Mouse (Mus musculus) kidney, embryonic 16.5 days (tissue): ENCODE data around the gene Ccdc33. TPM values are rescaled to one million over a fixed set of nuclear protein-coding genes. Genes with fewer than 3 reads are reported as not detected.

Experiments used
- ATAC-seq: fragments of 200-750 bp; cut with Nextera tagmentation; 2 replicates; pipeline ENCODE4 v1.8.0; 2017; ENCODE audit warnings: moderate TSS enrichment; ENCODE audit not compliant: low FRiP score, low TSS enrichment
- H3K27ac ChIP-seq: fragments of 300-500 bp; sonication (generic); 2 replicates; pipeline ENCODE4 v1.5.1; 2014; ENCODE audit warnings: low read length
- H3K27me3 ChIP-seq: fragments of 300-500 bp; sonication (generic); 2 replicates; pipeline ENCODE4 v1.6.1; 2014; ENCODE audit warnings: low read length, control low read depth, mixed read lengths; ENCODE audit not compliant: insufficient read depth
- H3K36me3 ChIP-seq: fragments of 300-500 bp; sonication (generic); 2 replicates; pipeline ENCODE4 v1.6.1; 2014; ENCODE audit warnings: low read length, control low read depth, mixed read lengths; ENCODE audit not compliant: insufficient read depth
- H3K4me1 ChIP-seq: fragments of 300-500 bp; sonication (generic); 2 replicates; pipeline ENCODE4 v1.6.1; 2014; ENCODE audit warnings: low read length, control low read depth, mixed read lengths; ENCODE audit not compliant: insufficient read depth
- H3K4me2 ChIP-seq: fragments of 300-500 bp; sonication (generic); replicated peaks from 2 replicates; pipeline ENCODE4 v1.6.1; 2014; ENCODE audit warnings: low read depth, low read length
- H3K4me3 ChIP-seq: fragments of 300-500 bp; sonication (generic); 2 replicates; pipeline ENCODE4 v1.5.1; 2014; ENCODE audit warnings: mild to moderate bottlenecking, low read length
- H3K9ac ChIP-seq: fragments of 300-500 bp; sonication (generic); replicated peaks from 2 replicates; pipeline ENCODE4 v1.6.1; 2014; ENCODE audit warnings: low read length
- H3K9me3 ChIP-seq: fragments of 300-500 bp; sonication (generic); 2 replicates; pipeline ENCODE4 v1.6.1; 2016; ENCODE audit warnings: low read length, control low read depth
- WGBS: fragments of 180-500 bp; shearing (Covaris S2); extraction: QIAGEN DNeasy Blood & Tissue Kit; methylation state at CpG from one replicate; pipeline ENCODE4 v1.1.7; 2014; 5-methylcytosine and 5-hydroxymethylcytosine counted together
- polyA plus RNA-seq: library from polyadenylated mRNA; unstranded; fragments of >200 nt; fragmentation: Nextera tagmentation; extraction: Ambion mirVana; gene quantifications from 2 replicates; pipeline ENCODE4 v1.2.1, GENCODE M21; 2015

Gene Ccdc33
- polyA plus RNA-seq, 1 experiment from 2014 or later = 0.21 TPM

GRCm38 (mm10) chr9:58031895-58032294, 86.7 kb downstream of the Ccdc33 start:
- no peaks in the 10 kb centered on the region for H3K9me3 ChIP-seq
- no peak overlapping the region for H3K4me2 ChIP-seq
- no peaks in the 10 kb centered on the region for H3K4me1 ChIP-seq
- no peak for ATAC-seq
- no peaks in the 10 kb centered on the region for H3K36me3 ChIP-seq
- H3K27me3 ChIP-seq = no peaks in the 10 kb centered on the region; the same call in 1 of the 2 replicates
- no peak overlapping the region for H3K4me3 ChIP-seq
- no peak overlapping the region for H3K27ac ChIP-seq
- no peak overlapping the region for H3K9ac ChIP-seq
- 65% methylated on average over 5 of the region's 5 CpGs for WGBS

GRCm38 (mm10) chr9:58029635-58030034, 89.0 kb downstream of the Ccdc33 start:
- no peak overlapping the region for H3K4me3 ChIP-seq
- H3K27ac ChIP-seq = no peak overlapping the region
- H3K27me3 ChIP-seq = no peaks in the 10 kb centered on the region
- ATAC-seq = no peak
- no peak overlapping the region for H3K4me2 ChIP-seq
- WGBS = 81% methylated on average over 6 of the region's 6 CpGs
- no peaks in the 10 kb centered on the region for H3K4me1 ChIP-seq
- no peaks in the 10 kb centered on the region for H3K9me3 ChIP-seq
- no peaks in the 10 kb centered on the region for H3K36me3 ChIP-seq
- H3K9ac ChIP-seq = no peak overlapping the region

DNA sequence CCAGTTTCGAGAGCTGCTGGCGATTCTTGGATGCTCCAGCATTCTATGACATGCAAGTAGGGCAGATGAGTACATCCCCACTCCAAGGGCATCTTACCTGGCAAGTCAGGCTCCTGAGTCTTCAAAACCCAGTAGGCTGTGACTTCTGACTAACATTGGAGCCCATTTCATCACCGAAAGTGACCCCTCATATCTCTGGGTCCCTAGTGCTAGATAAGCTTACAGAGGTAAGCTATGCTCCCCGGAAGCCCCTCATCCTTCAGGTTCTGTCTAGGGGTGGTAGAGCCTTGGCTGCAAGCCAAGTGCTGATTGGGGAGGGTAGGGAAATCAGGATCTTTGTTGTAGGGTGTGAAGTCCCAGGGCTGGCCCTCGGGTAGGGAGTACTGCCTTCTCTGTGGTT, 89.8 kb downstream of the Ccdc33 start:
- ATAC-seq = no peak
- Histone ChIP-seq H3K9me3 (no peaks in the 10 kb centered on the region), H3K27me3 (no peaks in the 10 kb centered on the region), H3K36me3 (no peaks in the 10 kb centered on the region), H3K4me2 (no peak overlapping the region), H3K4me3 (no peak overlapping the region), H3K27ac (no peak overlapping the region), H3K4me1 (no peaks in the 10 kb centered on the region), H3K9ac (no peak overlapping the region)
- WGBS = 67% methylated on average over 5 of the region's 5 CpGs

DNA sequence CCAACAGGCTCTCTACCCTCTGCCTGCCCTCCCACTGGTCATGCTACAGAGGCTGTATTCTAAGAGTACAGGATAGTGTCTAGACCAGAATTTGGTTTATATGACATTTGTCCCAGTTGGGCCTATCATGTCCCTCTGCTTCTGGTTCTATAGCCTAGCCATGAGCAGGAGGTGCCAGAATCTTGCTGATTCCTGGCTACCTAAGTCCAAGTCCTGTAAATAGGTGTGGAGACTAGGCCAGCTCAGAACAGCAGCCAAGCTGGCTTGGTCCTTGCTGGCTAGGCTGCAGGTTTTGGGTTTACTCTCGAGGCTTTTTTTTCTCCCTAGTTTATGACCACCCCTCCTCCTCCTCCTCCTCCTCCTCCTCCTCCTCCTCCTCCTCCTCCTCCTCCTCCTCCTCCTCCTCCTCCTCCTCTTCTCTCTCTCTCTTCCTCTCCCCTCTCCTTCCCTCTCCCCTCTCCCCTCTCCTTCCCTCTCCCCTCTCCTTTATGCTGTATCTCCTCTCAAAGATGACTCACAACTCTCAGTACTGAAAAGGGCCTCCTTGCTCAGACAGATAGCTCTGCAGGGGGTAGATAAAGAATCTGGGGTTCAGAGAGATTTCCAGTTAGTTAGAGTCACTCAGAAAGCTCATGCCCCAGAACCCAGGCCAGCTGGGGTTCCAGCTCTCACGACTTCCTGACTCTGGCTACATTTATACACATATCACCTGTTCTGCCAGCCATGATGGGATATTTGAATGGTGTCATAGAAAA, 91.0 kb downstream of the Ccdc33 start:
- ATAC-seq = no peak
- no peak overlapping the region for H3K4me3 ChIP-seq
- no peaks in the 10 kb centered on the region for H3K36me3 ChIP-seq
- H3K4me2 ChIP-seq = no peak overlapping the region
- no peak overlapping the region for H3K9ac ChIP-seq
- H3K4me1 ChIP-seq = no peaks in the 10 kb centered on the region
- 33% methylated on average over 2 of the region's 2 CpGs for WGBS
- H3K27ac ChIP-seq = no peak overlapping the region
- no peaks in the 10 kb centered on the region for H3K9me3 ChIP-seq
- H3K27me3 ChIP-seq = no peaks in the 10 kb centered on the region

DNA sequence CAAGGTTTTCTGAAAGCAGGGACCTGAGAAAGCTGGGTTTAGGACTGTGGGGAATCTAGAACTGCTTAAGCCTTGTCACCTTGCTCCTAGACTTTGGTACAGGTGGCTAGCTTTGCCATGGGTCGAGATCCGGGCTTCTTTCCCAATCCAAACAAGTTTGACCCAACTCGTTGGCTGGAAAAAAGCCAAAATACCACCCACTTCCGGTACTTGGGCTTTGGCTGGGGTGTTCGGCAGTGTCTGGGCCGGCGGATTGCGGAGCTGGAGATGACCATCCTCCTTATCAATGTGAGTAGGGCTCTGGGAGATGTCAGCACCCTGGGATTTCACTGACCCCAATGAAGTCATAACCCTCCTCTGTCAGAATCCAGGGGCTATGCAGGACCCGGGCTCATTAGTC, 92.6 kb downstream of the Ccdc33 start:
- Histone ChIP-seq H3K4me1 (no peaks in the 10 kb centered on the region), H3K27ac (no peak overlapping the region), H3K36me3 (no peaks in the 10 kb centered on the region), H3K9me3 (no peaks in the 10 kb centered on the region), H3K9ac (no peak overlapping the region), H3K4me2 (no peak overlapping the region), H3K27me3 (no peaks in the 10 kb centered on the region), H3K4me3 (no peak overlapping the region)
- 89% methylated on average over 9 of the region's 9 CpGs for WGBS
- no peak for ATAC-seq

- H3K4me3 ChIP-seq = no peak overlapping the region
- no peak overlapping the region for H3K27ac ChIP-seq
- H3K9ac ChIP-seq = no peak overlapping the region
- no peaks in the 10 kb centered on the region for H3K9me3 ChIP-seq
- 0 out of 2 replicates have a peak, but pooled peaks cover 7% of the 10 kb centered on the region for H3K4me1 ChIP-seq
- no peaks in the 10 kb centered on the region for H3K36me3 ChIP-seq
- H3K27me3 ChIP-seq = no peaks in the 10 kb centered on the region
- H3K4me2 ChIP-seq = no peak overlapping the region
- ATAC-seq = no peak
- 88% methylated on average over 5 of the region's 5 CpGs for WGBS
Observed at GRCm38 (mm10) chr9:58018385-58018784, 100.2 kb downstream of the Ccdc33 start.

DNA sequence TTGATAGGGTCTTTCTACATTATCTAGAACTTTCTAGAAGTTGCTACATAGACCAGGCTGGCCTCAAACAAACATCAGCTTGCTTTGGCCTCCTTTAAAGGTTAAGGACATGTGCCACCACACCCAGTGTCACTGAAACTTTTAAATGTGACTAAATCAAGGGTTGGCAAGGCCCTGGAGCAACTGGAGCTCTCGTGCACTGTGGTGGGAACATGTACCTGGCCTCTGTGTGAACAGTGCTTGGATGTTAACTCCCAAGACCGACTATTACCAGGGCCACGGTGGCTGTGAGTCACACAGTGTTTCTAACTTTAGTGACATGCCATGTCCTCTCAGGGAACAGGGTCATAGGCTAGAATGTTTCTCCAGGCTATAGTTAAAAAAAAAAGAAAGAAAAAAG, 101.7 kb downstream of the Ccdc33 start:
- H3K9me3 ChIP-seq = no peaks in the 10 kb centered on the region
- no peak overlapping the region for H3K4me2 ChIP-seq
- no peaks in the 10 kb centered on the region for H3K36me3 ChIP-seq
- H3K4me3 ChIP-seq = no peak overlapping the region
- H3K27me3 ChIP-seq = no peaks in the 10 kb centered on the region
- 64% methylated on average over 3 of the region's 3 CpGs for WGBS
- no peak for ATAC-seq
- H3K27ac ChIP-seq = no peak overlapping the region
- H3K4me1 ChIP-seq = 0 out of 2 replicates have a peak, but pooled peaks cover 10% of the 10 kb centered on the region
- no peak overlapping the region for H3K9ac ChIP-seq

DNA sequence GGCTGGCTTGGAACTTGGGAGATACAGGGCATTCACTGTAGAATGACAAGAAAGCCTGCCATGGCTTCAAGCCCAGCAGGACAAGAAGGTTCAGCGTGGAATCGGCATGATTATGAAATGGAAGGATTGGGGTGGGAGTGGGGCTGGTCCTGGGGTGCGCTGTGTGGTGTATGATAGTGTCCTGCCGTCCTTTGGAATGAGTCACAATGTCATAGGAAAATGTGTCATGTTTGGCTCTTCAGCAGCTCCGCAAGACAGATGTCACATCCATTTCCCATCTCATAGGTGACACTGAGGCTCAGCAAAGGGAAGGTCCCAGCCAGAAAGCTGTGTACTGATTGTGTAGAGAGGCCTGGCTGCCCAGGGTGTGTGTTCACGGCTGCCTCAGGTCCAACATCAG, 102.8 kb downstream of the Ccdc33 start:
- Histone ChIP-seq H3K27ac (no peak overlapping the region), H3K4me3 (no peak overlapping the region), H3K27me3 (no peaks in the 10 kb centered on the region), H3K4me1 (peaks cover 18% of the 10 kb centered on the region), H3K9ac (no peak overlapping the region), H3K36me3 (no peaks in the 10 kb centered on the region), H3K4me2 (no peak overlapping the region), H3K9me3 (no peaks in the 10 kb centered on the region)
- WGBS = 88% methylated on average over 6 of the region's 6 CpGs
- no peak for ATAC-seq

- H3K4me3 ChIP-seq = no peak overlapping the region
- no peak overlapping the region for H3K27ac ChIP-seq
- no peaks in the 10 kb centered on the region for H3K9me3 ChIP-seq
- no peak overlapping the region for H3K4me2 ChIP-seq
- no peak overlapping the region for H3K9ac ChIP-seq
- WGBS = 48% methylated on average over 8 of the region's 8 CpGs
- H3K36me3 ChIP-seq = no peaks in the 10 kb centered on the region
- H3K27me3 ChIP-seq = no peaks in the 10 kb centered on the region
- peaks cover 18% of the 10 kb centered on the region for H3K4me1 ChIP-seq
- ATAC-seq = no peak
Observed at GRCm38 (mm10) chr9:58014393-58015160, 104.0 kb downstream of the Ccdc33 start.

DNA sequence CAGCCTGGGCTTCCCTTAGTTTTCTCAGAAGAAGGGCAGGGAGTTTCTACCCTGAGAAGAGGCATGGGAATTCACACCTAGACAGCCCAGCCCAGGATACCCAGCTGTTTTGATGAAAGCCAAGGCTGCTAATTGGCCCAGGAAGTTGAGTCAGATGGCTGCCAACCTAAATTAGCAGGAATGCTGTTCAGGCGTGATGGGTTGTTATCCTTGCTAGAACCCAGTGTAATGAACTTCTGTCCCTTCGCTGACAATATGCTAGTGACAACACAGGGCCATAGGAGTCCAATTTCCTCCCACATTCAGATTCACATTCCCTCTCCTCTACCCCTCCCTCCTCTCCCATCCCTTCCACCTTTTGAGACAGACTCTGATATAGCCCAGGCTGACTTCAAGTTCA, 105.7 kb downstream of the Ccdc33 start:
- 19% methylated on average over 2 of the region's 2 CpGs for WGBS
- H3K4me2 ChIP-seq = no peak overlapping the region
- no peak overlapping the region for H3K27ac ChIP-seq
- H3K9ac ChIP-seq = no peak overlapping the region
- peaks cover 24% of the 10 kb centered on the region for H3K4me1 ChIP-seq
- no peak for ATAC-seq
- H3K27me3 ChIP-seq = no peaks in the 10 kb centered on the region
- H3K9me3 ChIP-seq = no peaks in the 10 kb centered on the region
- no peaks in the 10 kb centered on the region for H3K36me3 ChIP-seq
- H3K4me3 ChIP-seq = no peak overlapping the region
